Mouse (Mus musculus): ENCODE measurements around the gene Stfa1.
"Not testable (repeated sequence)": the region's sequence is repeated elsewhere in the genome, so short reads cannot be mapped to it uniquely, and the experiment has no call there.

Gene Stfa1

DNA sequence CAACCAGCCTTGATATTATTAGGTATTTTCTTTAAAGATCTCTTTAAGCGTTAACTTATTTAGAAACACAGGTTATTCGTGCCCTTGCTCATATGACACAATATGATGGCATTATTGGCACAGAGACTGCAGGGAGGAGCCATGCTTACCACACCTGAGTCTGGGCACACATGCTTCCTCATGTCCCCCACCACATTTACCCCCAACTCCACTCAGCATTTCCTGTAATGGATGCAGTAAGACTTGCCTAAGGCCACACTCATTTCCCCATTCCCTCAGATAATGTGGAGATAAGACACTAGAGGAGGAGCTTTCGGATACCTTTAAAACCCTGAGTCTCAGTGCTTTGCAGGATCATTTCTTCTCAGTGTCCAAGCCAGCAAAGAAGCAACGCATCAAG lies at the start of gene Stfa1:
TSS of gene Stfa1 (plus strand) at position 156 of the 400 bp plus-strand sequence.
- DNase-seq: not testable (repeated sequence)

DNA sequence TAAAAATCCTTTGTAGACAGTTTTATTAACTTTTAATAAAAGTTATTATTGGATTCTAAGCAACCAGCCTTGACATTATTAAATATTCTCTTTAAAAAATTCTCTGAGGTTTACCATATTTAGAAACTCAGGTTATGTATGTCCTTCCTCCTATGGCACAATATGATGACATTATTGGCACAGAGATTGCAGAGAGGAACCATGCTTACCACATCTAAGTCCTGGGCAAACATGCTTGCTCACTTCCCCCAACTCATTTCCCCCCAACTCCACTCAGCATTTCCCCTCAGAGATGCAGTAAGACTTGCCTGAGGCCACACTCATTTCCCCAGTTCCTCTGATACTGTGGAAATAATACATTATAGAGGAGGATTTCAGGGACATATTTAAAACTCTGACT lies 16.2 kb upstream of the Stfa1 start:
- DNase-seq: not testable (repeated sequence)

DNA sequence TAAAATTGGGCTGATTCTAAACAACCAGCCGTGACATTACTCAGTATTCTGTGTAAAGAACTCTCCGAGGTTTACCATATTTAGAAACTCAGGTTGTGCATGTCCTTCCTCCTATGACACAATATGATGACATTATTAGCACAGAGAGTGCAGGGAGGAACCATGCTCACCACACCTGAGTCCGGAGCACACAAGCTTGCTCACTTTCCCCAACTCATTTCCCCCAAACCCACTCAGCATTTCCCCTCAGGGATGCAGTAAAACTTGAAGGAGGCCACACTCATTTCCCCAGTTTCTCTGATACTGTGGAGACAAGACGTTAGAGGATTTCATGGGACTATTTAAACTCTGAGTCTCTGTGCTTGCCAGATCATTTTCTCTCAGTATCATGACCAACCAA lies 12.4 kb downstream of the Stfa1 start:
- DNase-seq: no peak

DNA sequence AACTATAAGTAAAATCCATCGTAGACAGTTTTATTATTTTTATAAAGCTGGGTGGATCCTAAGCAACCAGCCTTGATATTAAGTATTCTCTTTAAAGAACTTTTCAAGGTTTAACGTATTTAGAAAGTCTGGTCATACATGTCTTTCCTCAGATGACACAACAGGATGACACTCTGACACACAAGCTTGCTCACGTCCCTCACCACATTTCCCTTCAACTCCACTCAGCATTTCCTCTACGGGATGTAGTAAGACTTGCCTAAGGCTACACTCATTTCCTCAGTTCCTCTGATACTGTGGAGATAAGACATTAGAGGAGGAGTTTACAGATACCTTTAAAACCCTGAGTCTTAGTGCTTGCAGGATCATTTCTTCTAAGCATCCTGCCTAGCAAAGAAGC lies 30.9 kb downstream of the Stfa1 start:
- no peak for DNase-seq

DNA sequence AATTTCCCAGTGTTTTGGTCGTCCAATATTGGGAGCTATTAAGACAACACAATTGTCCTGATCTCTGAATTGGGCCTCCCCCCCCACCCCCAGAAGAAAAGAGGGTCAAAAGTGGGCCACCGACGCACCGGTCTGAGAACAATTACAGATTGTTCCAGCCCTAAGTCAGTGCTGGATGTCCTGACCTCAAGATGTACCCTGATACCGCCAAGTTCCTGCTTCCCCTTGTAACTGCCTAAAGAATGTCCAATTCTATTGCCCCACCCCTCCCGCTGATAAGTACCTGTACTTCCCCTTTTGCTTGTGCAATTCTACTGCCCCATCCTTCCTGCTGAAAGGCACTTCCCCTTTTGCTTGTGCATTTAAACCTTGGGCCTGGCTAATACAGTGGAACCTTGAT lies 39.4 kb downstream of the Stfa1 start:
- DNase-seq: not testable (repeated sequence)

DNA sequence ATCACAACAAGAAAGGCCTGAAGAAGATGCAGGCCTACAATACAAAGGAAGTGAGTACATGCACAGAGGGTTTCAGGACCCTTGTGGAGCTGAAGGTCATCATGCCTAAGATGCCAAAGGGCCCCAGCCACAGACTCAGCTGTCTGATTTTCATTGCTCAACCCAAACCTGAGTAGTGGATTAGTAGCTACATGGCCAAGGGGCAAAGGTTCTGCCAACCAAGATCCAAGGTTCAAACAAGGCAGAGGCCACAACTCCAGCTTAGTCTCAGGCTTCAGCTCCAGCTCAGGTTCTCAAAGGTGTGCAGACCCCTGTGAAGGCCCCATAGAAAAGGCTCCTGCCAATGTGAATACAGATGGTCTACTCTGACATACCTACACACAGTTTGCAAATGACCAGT lies 42.5 kb downstream of the Stfa1 start:
- no peak for DNase-seq

DNA sequence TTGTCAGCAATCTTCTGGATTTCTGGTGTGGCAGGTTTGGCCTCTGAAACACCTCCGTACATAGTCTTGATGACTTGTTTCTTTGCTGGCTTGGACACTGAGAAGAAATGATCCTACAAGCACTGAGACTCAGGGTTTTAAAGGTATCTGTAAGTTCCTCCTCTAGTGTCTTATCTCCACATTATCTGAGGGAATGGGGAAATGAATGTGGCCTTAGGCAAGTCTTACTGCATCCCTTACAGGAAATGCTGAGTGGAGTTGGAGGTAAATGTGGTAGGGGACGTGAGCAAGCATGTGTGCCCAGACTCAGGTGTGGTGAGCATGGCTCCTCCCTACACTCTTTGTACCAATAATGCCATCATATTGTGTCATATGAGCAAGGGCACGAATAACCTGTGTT lies 57.5 kb downstream of the Stfa1 start, which contains the start of gene BC117090:
TSS of gene BC117090 (minus strand) at position 101 of the 400 bp plus-strand sequence.
- DNase-seq: no peak
